Mouse (Mus musculus) E14TG2a.4 (cell line): ENCODE data around the gene Nek7.

Source experiments
- H3K27me3 ChIP-seq: 2 replicates; pipeline ENCODE4 v1.6.1; 2014; ENCODE audit warnings: low read length, control low read depth; ENCODE audit not compliant: insufficient read depth
- H3K36me3 ChIP-seq: 2 replicates; pipeline ENCODE4 v1.6.1; 2014; ENCODE audit warnings: low read length, control low read depth; ENCODE audit not compliant: insufficient read depth
- H3K4me1 ChIP-seq: replicated peaks from 2 replicates; pipeline ENCODE4 v1.6.1; 2014; ENCODE audit warnings: low read depth, low read length, control low read depth
- H3K4me3 ChIP-seq: replicated peaks from 2 replicates; pipeline ENCODE4 v1.5.1; 2014; ENCODE audit warnings: mild to moderate bottlenecking, low read length
- H3K9me3 ChIP-seq: 2 replicates; pipeline ENCODE4 v1.6.1; 2014; ENCODE audit warnings: low read length, control low read depth
- CTCF ChIP-seq: conservative IDR thresholded peaks from 2 replicates; pipeline ENCODE4 v1.5.1; 2014; ENCODE audit warnings: low read length
- NANOG ChIP-seq: IDR thresholded peaks from 2 replicates; pipeline ENCODE4 v1.6.1; 2014; ENCODE audit warnings: borderline replicate concordance, low read length, mixed read lengths
- POU5F1 ChIP-seq: IDR thresholded peaks from 2 replicates; pipeline ENCODE4 v1.6.1; 2014; ENCODE audit warnings: low read length, borderline replicate concordance

Nek7 gene

GRCm38 (mm10) chr1:138615388-138615787 lies 4.6 kb downstream of the Nek7 start:
- peaks cover 33% of the 10 kb centered on the region for H3K4me1 ChIP-seq
- H3K36me3 ChIP-seq: no peaks in the 10 kb centered on the region
- no peak overlapping the region for H3K4me3 ChIP-seq
- no peaks in the 10 kb centered on the region for H3K9me3 ChIP-seq
- no peak for TF ChIP-seq NANOG
- no peak for TF ChIP-seq CTCF
- no peak for TF ChIP-seq POU5F1
- no peaks in the 10 kb centered on the region for H3K27me3 ChIP-seq

GRCm38 (mm10) chr1:138614552-138615287 lies 5.2 kb downstream of the Nek7 start:
- H3K36me3 ChIP-seq: no peaks in the 10 kb centered on the region

GRCm38 (mm10) chr1:138612177-138612576 lies 7.8 kb downstream of the Nek7 start:
- H3K4me1 ChIP-seq: peaks cover 32% of the 10 kb centered on the region
- no peaks in the 10 kb centered on the region for H3K36me3 ChIP-seq
- H3K4me3 ChIP-seq: no peak overlapping the region
- H3K27me3 ChIP-seq: no peaks in the 10 kb centered on the region
- H3K9me3 ChIP-seq: no peaks in the 10 kb centered on the region
- TF ChIP-seq POU5F1 (no peak), CTCF (no peak), NANOG (no peak)

More at GRCm38 (mm10) chr1:138614552-138615287, 5.2 kb downstream of the Nek7 start:
- no peaks in the 10 kb centered on the region for H3K27me3 ChIP-seq
- no peak overlapping the region for H3K4me3 ChIP-seq
- no peaks in the 10 kb centered on the region for H3K9me3 ChIP-seq
- TF ChIP-seq CTCF (no peak), POU5F1 (no peak), NANOG (no peak)
- H3K4me1 ChIP-seq: peaks cover 30% of the 10 kb centered on the region

- H3K36me3 ChIP-seq: no peaks in the 10 kb centered on the region
- H3K4me3 ChIP-seq: no peak overlapping the region
- H3K4me1 ChIP-seq: peaks cover 37% of the 10 kb centered on the region
- TF ChIP-seq POU5F1 (no peak), CTCF (no peak), NANOG (no peak)
- no peaks in the 10 kb centered on the region for H3K9me3 ChIP-seq
- no peaks in the 10 kb centered on the region for H3K27me3 ChIP-seq
These were observed 10.8 kb downstream of the Nek7 start for GRCm38 (mm10) chr1:138609176-138609575.

- H3K27me3 ChIP-seq: no peaks in the 10 kb centered on the region
- TF ChIP-seq POU5F1: no peak
- no peak for TF ChIP-seq CTCF
- TF ChIP-seq NANOG: no peak
- no peaks in the 10 kb centered on the region for H3K36me3 ChIP-seq
- H3K4me1 ChIP-seq: peaks cover 44% of the 10 kb centered on the region
- H3K4me3 ChIP-seq: no peak overlapping the region
- H3K9me3 ChIP-seq: no peaks in the 10 kb centered on the region
These were observed 11.6 kb downstream of the Nek7 start for GRCm38 (mm10) chr1:138608336-138608735.

GRCm38 (mm10) chr1:138607862-138608261 lies 12.1 kb downstream of the Nek7 start:
- Histone ChIP-seq H3K36me3 (no peaks in the 10 kb centered on the region), H3K9me3 (no peaks in the 10 kb centered on the region)
- TF ChIP-seq NANOG: no peak
- TF ChIP-seq CTCF: no peak
- TF ChIP-seq POU5F1: no peak

GRCm38 (mm10) chr1:138606771-138607170 lies 13.2 kb downstream of the Nek7 start:
- peaks cover 57% of the 10 kb centered on the region for H3K4me1 ChIP-seq
- no peak for TF ChIP-seq NANOG
- TF ChIP-seq CTCF: no peak
- no peak for TF ChIP-seq POU5F1
- no peak overlapping the region for H3K4me3 ChIP-seq
- H3K36me3 ChIP-seq: no peaks in the 10 kb centered on the region
- no peaks in the 10 kb centered on the region for H3K27me3 ChIP-seq
- no peaks in the 10 kb centered on the region for H3K9me3 ChIP-seq

More at GRCm38 (mm10) chr1:138607862-138608261, 12.1 kb downstream of the Nek7 start:
- no peak overlapping the region for H3K4me3 ChIP-seq
- H3K4me1 ChIP-seq: peaks cover 49% of the 10 kb centered on the region
- H3K27me3 ChIP-seq: no peaks in the 10 kb centered on the region

GRCm38 (mm10) chr1:138604736-138605135 lies 15.2 kb downstream of the Nek7 start:
- Histone ChIP-seq H3K27me3 (no peaks in the 10 kb centered on the region), H3K36me3 (no peaks in the 10 kb centered on the region), H3K4me3 (no peak overlapping the region), H3K4me1 (peaks cover 57% of the 10 kb centered on the region), H3K9me3 (no peaks in the 10 kb centered on the region)
- no peak for TF ChIP-seq NANOG
- TF ChIP-seq POU5F1: no peak
- TF ChIP-seq CTCF: no peak

- Histone ChIP-seq H3K9me3 (no peaks in the 10 kb centered on the region), H3K36me3 (no peaks in the 10 kb centered on the region), H3K27me3 (no peaks in the 10 kb centered on the region), H3K4me1 (peaks cover 52% of the 10 kb centered on the region), H3K4me3 (no peak overlapping the region)
- TF ChIP-seq NANOG (no peak), POU5F1 (peak; percentile 83), CTCF (no peak)
These were observed 16.0 kb downstream of the Nek7 start for GRCm38 (mm10) chr1:138603974-138604373.
